Mouse (Mus musculus): ENCODE results near the gene Plppr3. TPM values are rescaled to one million over a fixed set of nuclear protein-coding genes. Genes with fewer than 3 reads are reported as not detected.
"Not testable (repeated sequence)": the region's sequence is repeated elsewhere in the genome, so short reads cannot be mapped to it uniquely, and the experiment has no call there.

The Plppr3 gene
- total RNA-seq, 2 experiments from 2014 or later, result 2.5 to 2.9 TPM

- no peak for DNase-seq
Measured at GRCm38 (mm10) chr10:79900951-79901410, 26.5 kb upstream of the Plppr3 start.

- DNase-seq, result no peak
Measured at GRCm38 (mm10) chr10:79897316-79898245, 23.1 kb upstream of the Plppr3 start.

- DNase-seq, result no peak
Measured at GRCm38 (mm10) chr10:79896814-79897213, 22.4 kb upstream of the Plppr3 start.

- DNase-seq, result no peak
Measured at GRCm38 (mm10) chr10:79896306-79896705, 21.9 kb upstream of the Plppr3 start.

- peak; percentile 84 for DNase-seq
Measured at GRCm38 (mm10) chr10:79892451-79893118, 18.2 kb upstream of the Plppr3 start.

GRCm38 (mm10) chr10:79890670-79891069 is 16.2 kb upstream of the Plppr3 start, which contains the start of gene Cfd:
Gene Cfd (plus strand): TSS chr10:79890853.
- no peak for DNase-seq

- DNase-seq, result no peak
Measured at GRCm38 (mm10) chr10:79889386-79889785, 15.0 kb upstream of the Plppr3 start.

GRCm38 (mm10) chr10:79886611-79887010 is 12.2 kb upstream of the Plppr3 start:
- DNase-seq, result no peak

- DNase-seq, result no peak
Measured at GRCm38 (mm10) chr10:79886054-79886453, 11.6 kb upstream of the Plppr3 start, which contains the start of gene Elane. Gene Elane (plus strand): TSS chr10:79886247.

GRCm38 (mm10) chr10:79884938-79885337 is 10.5 kb upstream of the Plppr3 start:
- DNase-seq, result not testable (repeated sequence)

- peak; percentile 77 for DNase-seq
Measured at GRCm38 (mm10) chr10:79884446-79884845, 10.0 kb upstream of the Plppr3 start.

GRCm38 (mm10) chr10:79883297-79884084 is 9.1 kb upstream of the Plppr3 start:
- peak; percentile 88 for DNase-seq

GRCm38 (mm10) chr10:79881981-79882380 is 7.5 kb upstream of the Plppr3 start:
- DNase-seq, result peak; percentile 40

GRCm38 (mm10) chr10:79880721-79881120 is 6.3 kb upstream of the Plppr3 start:
- DNase-seq, result no peak

- DNase-seq, result no peak
Measured at GRCm38 (mm10) chr10:79879527-79879926, 5.1 kb upstream of the Plppr3 start.

GRCm38 (mm10) chr10:79877757-79878156 is 3.3 kb upstream of the Plppr3 start:
- peak; percentile 42 for DNase-seq

GRCm38 (mm10) chr10:79877174-79877573 is 2.7 kb upstream of the Plppr3 start:
- no peak for DNase-seq

- no peak for DNase-seq
Measured at GRCm38 (mm10) chr10:79873715-79874289, 632 bp downstream of the Plppr3 start.

GRCm38 (mm10) chr10:79873313-79873712 is 1.1 kb downstream of the Plppr3 start:
- DNase-seq, result no peak

- no peak for DNase-seq
Measured at GRCm38 (mm10) chr10:79872862-79873261, 1.6 kb downstream of the Plppr3 start.

- DNase-seq, result no peak
Measured at GRCm38 (mm10) chr10:79871845-79872244, 2.6 kb downstream of the Plppr3 start.

GRCm38 (mm10) chr10:79866601-79867000 is 7.8 kb downstream of the Plppr3 start:
- DNase-seq, result no peak
